In genomic region chr6:49003381-49003780, GRCm38 (mm10) we compare ENCODE assay signal across 14 mouse cellular contexts. TPM values are rescaled to one million over a fixed set of nuclear protein-coding genes. Genes with fewer than 3 reads are reported as not detected.
DNase-seq lines count a peak whose midpoint lies in the region; ATAC-seq and TF ChIP-seq lines count a peak whose summit lies in the region.
"Had no signal": no experiment of that assay in that cellular context is flagged by ENCODE, and none has a peak within 500 bp of the region (broad histone marks: within the 10 kb centered on the region; RNA-seq: fewer than 3 reads in every experiment).

No protein-coding gene starts in this region.

- no peaks in the 10 kb centered on the region for H3K9me3 ChIP-seq in hindbrain, postnatal 0 days (ENCODE audit: low read length)
- no peaks in the 10 kb centered on the region for H3K9me3 ChIP-seq in hindbrain, embryonic 14.5 days (ENCODE audit: control insufficient read depth, low read length)
- no peaks in the 10 kb centered on the region for H3K9me3 ChIP-seq in midbrain, postnatal 0 days (ENCODE audit: low read length)
- H3K9me3 ChIP-seq in midbrain, embryonic 10.5 days (replicated peaks) = no peaks in the 10 kb centered on the region
- H3K9me3 ChIP-seq: heart, embryonic 15.5 days; limb, embryonic 12.5 days; neural tube, embryonic 12.5 days had no signal

- no peak overlapping the region for H3K27ac ChIP-seq in hindbrain, postnatal 0 days
- H3K27ac ChIP-seq in hindbrain, embryonic 14.5 days = no peak overlapping the region
- H3K27ac ChIP-seq in midbrain, postnatal 0 days (ENCODE audit: low read depth, low read length) = no peak overlapping the region
- H3K27ac ChIP-seq in midbrain, embryonic 10.5 days (replicated peaks) = no peak overlapping the region
- H3K27ac ChIP-seq: heart, embryonic 15.5 days; limb, embryonic 12.5 days; neural tube, embryonic 12.5 days had no signal

- H3K4me3 ChIP-seq in hindbrain, postnatal 0 days (ENCODE audit: low read length) = no peak overlapping the region
- no peak overlapping the region for H3K4me3 ChIP-seq in hindbrain, embryonic 14.5 days (replicated peaks; ENCODE audit: low read length)
- H3K4me3 ChIP-seq in midbrain, postnatal 0 days (ENCODE audit: low read depth, low read length) = no peak overlapping the region
- no peak overlapping the region for H3K4me3 ChIP-seq in midbrain, embryonic 10.5 days
- H3K4me3 ChIP-seq: heart, embryonic 15.5 days; limb, embryonic 12.5 days; neural tube, embryonic 12.5 days had no signal

- no peak for ATAC-seq in hindbrain, postnatal 0 days
- ATAC-seq in hindbrain, embryonic 14.5 days (ENCODE audit: low FRiP score) = no peak
- ATAC-seq in midbrain, postnatal 0 days (ENCODE audit: low FRiP score) = no peak

- DNase-seq in hindbrain, postnatal 0 days (ENCODE audit: low spot score) = peak; percentile 29
- DNase-seq in hindbrain, embryonic 14.5 days (ENCODE audit: low spot score) = no peak
- DNase-seq in midbrain, postnatal 0 days (ENCODE audit: low spot score) = peak; percentile 17
- no peak for DNase-seq in midbrain, embryonic 10.5 days (ENCODE audit: low spot score)
- DNase-seq in ZHBTc4 (ENCODE audit: low read depth, low spot score) = peak; percentile 65
- peak; percentile 15 for DNase-seq in lung, postnatal 14 days
- no peak for DNase-seq in cerebellum, postnatal 25 days
- DNase-seq: thymus, adult 2 months had no signal

- peak; percentile 44; the same call in 1 of the 2 replicates for TF ChIP-seq CTCF in hindbrain, postnatal 0 days (IDR thresholded peaks at IDR 0.05; ENCODE audit: low read depth)
- peak; percentile 58 for TF ChIP-seq CTCF in midbrain, postnatal 0 days (IDR thresholded peaks at IDR 0.05)

- WGBS in hindbrain, postnatal 0 days = 53% methylated on average over 4 of the region's 4 CpGs
- WGBS in hindbrain, embryonic 14.5 days = 62% methylated on average over 4 of the region's 4 CpGs
- whole genome bisulfite sequencing in midbrain, postnatal 0 days = 49% methylated on average over 4 of the region's 4 CpGs
- WGBS in midbrain, embryonic 10.5 days = 50% methylated on average over 4 of the region's 4 CpGs

- no peak overlapping the region for H3K9ac ChIP-seq in hindbrain, postnatal 0 days (replicated peaks; ENCODE audit: low read length)
- no peak overlapping the region for H3K9ac ChIP-seq in hindbrain, embryonic 14.5 days
- no peak overlapping the region for H3K9ac ChIP-seq in midbrain, postnatal 0 days (replicated peaks; ENCODE audit: low read length, poor library complexity, severe bottlenecking)
- H3K9ac ChIP-seq: heart, embryonic 15.5 days; limb, embryonic 12.5 days; neural tube, embryonic 12.5 days had no signal

- no peak overlapping the region for H3K4me2 ChIP-seq in hindbrain, postnatal 0 days (ENCODE audit: low read depth, low read length)
- H3K4me2 ChIP-seq in hindbrain, embryonic 14.5 days (replicated peaks) = no peak overlapping the region
- no peak overlapping the region for H3K4me2 ChIP-seq in midbrain, postnatal 0 days (ENCODE audit: low read depth, low read length, poor library complexity, severe bottlenecking)
- H3K4me2 ChIP-seq: heart, embryonic 15.5 days; limb, embryonic 12.5 days; neural tube, embryonic 12.5 days had no signal

- H3K4me1 ChIP-seq in hindbrain, postnatal 0 days (ENCODE audit: insufficient read depth, low read length) = peaks cover under 1% of the 10 kb centered on the region; the same call in 1 of the 2 replicates
- no peaks in the 10 kb centered on the region for H3K4me1 ChIP-seq in hindbrain, embryonic 14.5 days (replicated peaks; ENCODE audit: control insufficient read depth, insufficient read depth, low read length)
- H3K4me1 ChIP-seq in midbrain, postnatal 0 days (ENCODE audit: insufficient read depth, low read length) = no peaks in the 10 kb centered on the region; the same call in 1 of the 2 replicates
- peaks cover 4% of the 10 kb centered on the region for H3K4me1 ChIP-seq in midbrain, embryonic 10.5 days
- H3K4me1 ChIP-seq: neural tube, embryonic 12.5 days had no signal

- no peaks in the 10 kb centered on the region for H3K36me3 ChIP-seq in hindbrain, postnatal 0 days (ENCODE audit: insufficient read depth, low read length)
- H3K36me3 ChIP-seq in hindbrain, embryonic 14.5 days (replicated peaks; ENCODE audit: control insufficient read depth, insufficient read depth) = no peaks in the 10 kb centered on the region
- H3K36me3 ChIP-seq in midbrain, postnatal 0 days (ENCODE audit: insufficient read depth, low read length) = no peaks in the 10 kb centered on the region
- no peaks in the 10 kb centered on the region for H3K36me3 ChIP-seq in midbrain, embryonic 10.5 days
- H3K36me3 ChIP-seq: heart, embryonic 15.5 days; limb, embryonic 12.5 days; neural tube, embryonic 12.5 days had no signal

- H3K27me3 ChIP-seq in hindbrain, postnatal 0 days (ENCODE audit: insufficient read depth, low read length) = no peaks in the 10 kb centered on the region
- no peaks in the 10 kb centered on the region for H3K27me3 ChIP-seq in hindbrain, embryonic 14.5 days (ENCODE audit: control insufficient read depth, insufficient read depth, low read length)
- H3K27me3 ChIP-seq in midbrain, postnatal 0 days (ENCODE audit: insufficient read depth, low read length) = no peaks in the 10 kb centered on the region
- no peaks in the 10 kb centered on the region for H3K27me3 ChIP-seq in midbrain, embryonic 10.5 days (ENCODE audit: low read depth, poor library complexity, severe bottlenecking)
- H3K27me3 ChIP-seq: heart, embryonic 15.5 days; limb, embryonic 12.5 days; neural tube, embryonic 12.5 days had no signal

RNA-seq across cellular contexts. Expression of gene Svs1, which starts 16.7 kb away (rescaled TPM):
- total RNA-seq in hindbrain, postnatal 0 days (2014; rRNA removed) = not detected in 2 replicates
- not detected in 2 replicates for polyA plus RNA-seq in hindbrain, postnatal 0 days (2015; fragmentation: Nextera tagmentation; extraction: Ambion mirVana)
- polyA plus RNA-seq in hindbrain, embryonic 14.5 days (2014; fragmentation: Nextera tagmentation; extraction: Ambion mirVana) = not detected in 2 replicates
- total RNA-seq in midbrain, postnatal 0 days (2014; rRNA removed) = not detected in 2 replicates
- polyA plus RNA-seq in midbrain, postnatal 0 days (2015; fragmentation: Nextera tagmentation; extraction: Ambion mirVana) = not detected in 2 replicates
- not detected in 2 replicates for polyA plus RNA-seq in midbrain, embryonic 10.5 days (2016; fragmentation: Nextera tagmentation; extraction: Ambion mirVana)
- total RNA-seq: common myeloid progenitor, adult 5-6 weeks; megakaryocyte, adult 5-6 weeks had no signal
- polyA plus RNA-seq: heart, embryonic 15.5 days; intestine, embryonic 14.5 days; limb, embryonic 12.5 days; neural tube, embryonic 12.5 days had no signal

RNA-seq across cellular contexts. Expression of gene Doxl2, which starts 28.6 kb away (rescaled TPM):
- total RNA-seq in hindbrain, postnatal 0 days (2014; rRNA removed) = not detected in 2 replicates
- not detected in 2 replicates for polyA plus RNA-seq in hindbrain, postnatal 0 days (2015; fragmentation: Nextera tagmentation; extraction: Ambion mirVana)
- not detected in 2 replicates for polyA plus RNA-seq in hindbrain, embryonic 14.5 days (2014; fragmentation: Nextera tagmentation; extraction: Ambion mirVana)
- total RNA-seq in midbrain, postnatal 0 days (2014; rRNA removed) = not detected in 2 replicates
- not detected in 2 replicates for polyA plus RNA-seq in midbrain, postnatal 0 days (2015; fragmentation: Nextera tagmentation; extraction: Ambion mirVana)
- polyA plus RNA-seq in midbrain, embryonic 10.5 days (2016; fragmentation: Nextera tagmentation; extraction: Ambion mirVana) = not detected in 2 replicates
- total RNA-seq: common myeloid progenitor, adult 5-6 weeks; megakaryocyte, adult 5-6 weeks had no signal
- polyA plus RNA-seq: heart, embryonic 15.5 days; intestine, embryonic 14.5 days; limb, embryonic 12.5 days; neural tube, embryonic 12.5 days had no signal

RNA-seq across cellular contexts. Expression of gene Gpnmb, which starts 33.0 kb away (rescaled TPM):
- 0.29 and 0.89 TPM in 2 replicates for total RNA-seq in hindbrain, postnatal 0 days (2014; rRNA removed)
- polyA plus RNA-seq in hindbrain, postnatal 0 days (2015; fragmentation: Nextera tagmentation; extraction: Ambion mirVana) = 0.44 and 0.45 TPM in 2 replicates
- polyA plus RNA-seq in hindbrain, embryonic 14.5 days (2014; fragmentation: Nextera tagmentation; extraction: Ambion mirVana) = 0.22 and 0.32 TPM in 2 replicates
- 0.38 and 1.5 TPM in 2 replicates for total RNA-seq in midbrain, postnatal 0 days (2014; rRNA removed)
- 0.40 and 0.77 TPM in 2 replicates for polyA plus RNA-seq in midbrain, postnatal 0 days (2015; fragmentation: Nextera tagmentation; extraction: Ambion mirVana)
- 0.79 and 0.96 TPM in 2 replicates for polyA plus RNA-seq in midbrain, embryonic 10.5 days (2016; fragmentation: Nextera tagmentation; extraction: Ambion mirVana)

Comparison
In these comparisons a context has a peak if more than half of its experiments do, and no peak if none do; other contexts are left out.
1. DNase-seq: peak in hindbrain, postnatal 0 days (single experiment), midbrain, postnatal 0 days (single experiment), ZHBTc4 (single experiment) and lung, postnatal 14 days (single experiment); none in hindbrain, embryonic 14.5 days (single experiment), midbrain, embryonic 10.5 days (single experiment) and cerebellum, postnatal 25 days (0 of 2).